Mouse (Mus musculus) common myeloid progenitor, adult 5-6 weeks (primary cell): ENCODE results near the gene Tlk1. TPM values are rescaled to one million over a fixed set of nuclear protein-coding genes. Genes with fewer than 3 reads are reported as not detected.

ENCODE experiments used
- ATAC-seq: replicated peaks from 2 replicates; pipeline ENCODE4 v1.8.0; 2016; ENCODE audit warnings: low read depth, mild to moderate bottlenecking, moderate TSS enrichment, inconsistent platforms; ENCODE audit not compliant: poor library complexity, severe bottlenecking
- total RNA-seq: library from RNA; stranded (forward); fragments of 200-1000, 187-1606 nt; gene quantifications from 2 replicates; pipeline ENCODE4 v1.2.3, GENCODE M21; 2017

The Tlk1 gene
- 88.6 and 89.8 TPM in 2 replicates for total RNA-seq

- ATAC-seq = peak; percentile 55
These were observed at the start of gene Tlk1 for GRCm38 (mm10) chr2:70825371-70826051. Gene Tlk1, minus strand, starts transcription at chr2:70825728.

- no peak for ATAC-seq
These were observed 49.6 kb upstream of the Tlk1 start for GRCm38 (mm10) chr2:70875129-70875528.

DNA sequence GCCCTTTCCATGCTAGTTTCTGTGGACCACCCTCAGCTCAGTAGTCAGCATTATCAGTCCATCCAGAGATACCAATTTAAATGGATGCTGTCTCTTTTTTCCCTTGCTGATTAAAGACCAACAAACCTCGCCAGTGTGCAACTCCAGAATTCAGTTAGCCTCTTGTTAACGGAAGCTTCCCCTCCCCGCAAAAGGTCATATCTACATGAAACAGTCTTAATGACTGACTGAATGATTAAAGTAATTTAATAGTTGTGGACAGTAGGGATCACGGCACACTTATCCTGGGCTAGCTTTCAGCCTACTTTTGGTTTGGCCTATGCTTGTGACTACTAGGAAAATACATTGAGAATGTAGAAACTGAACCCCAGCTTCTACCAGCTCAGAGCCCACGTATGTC is 47.6 kb upstream of the Tlk1 start:
- no peak for ATAC-seq

DNA sequence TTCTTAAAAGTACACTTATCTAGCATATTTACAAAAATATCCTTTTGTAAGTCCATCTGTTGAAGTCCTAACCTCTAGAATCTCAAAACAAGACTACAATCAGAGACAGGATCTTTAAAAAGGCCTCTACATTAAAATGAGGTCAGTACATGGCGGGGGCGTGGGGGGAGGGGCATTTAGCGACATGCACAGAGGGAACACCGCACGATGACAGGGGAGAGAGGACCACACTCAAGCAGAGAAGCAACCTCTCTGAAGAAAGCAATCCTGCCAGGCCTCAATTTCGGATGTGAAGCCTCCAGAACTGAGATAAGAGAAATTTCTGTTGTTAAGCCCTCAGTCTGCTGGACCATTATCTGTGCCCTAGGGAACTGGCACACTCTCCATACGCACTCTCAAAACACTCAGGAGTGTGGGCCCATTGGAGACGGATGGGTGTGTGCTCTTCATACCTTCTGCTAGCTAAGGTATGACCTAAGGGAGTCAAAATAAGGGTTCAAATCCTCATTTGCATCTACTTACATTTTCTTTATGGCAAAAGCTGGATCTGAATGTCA is 46.0 kb upstream of the Tlk1 start:
- no peak for ATAC-seq

GRCm38 (mm10) chr2:70870819-70871218 is 45.3 kb upstream of the Tlk1 start:
- peak; percentile 64; the same call in 1 of the 2 replicates for ATAC-seq

DNA sequence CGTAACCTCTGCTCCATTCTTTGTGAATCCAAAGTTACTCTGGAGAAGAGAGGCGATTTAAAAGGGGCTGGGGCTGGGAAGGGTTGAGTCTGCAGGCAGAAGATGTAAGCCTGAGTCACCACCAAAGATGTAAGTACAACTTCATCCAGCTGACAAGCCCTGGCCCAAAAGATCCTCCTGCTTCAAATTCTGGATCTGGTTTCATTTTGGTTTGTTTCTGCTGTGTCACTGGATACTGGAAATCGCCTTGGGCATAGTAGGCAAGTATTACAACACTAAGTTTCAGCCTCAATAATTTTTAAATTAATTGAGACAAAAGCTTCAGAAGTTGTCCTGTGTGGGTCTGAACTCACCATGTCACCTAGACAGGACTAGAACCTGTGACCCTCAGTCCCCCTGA is 43.6 kb upstream of the Tlk1 start:
- ATAC-seq = no peak

DNA sequence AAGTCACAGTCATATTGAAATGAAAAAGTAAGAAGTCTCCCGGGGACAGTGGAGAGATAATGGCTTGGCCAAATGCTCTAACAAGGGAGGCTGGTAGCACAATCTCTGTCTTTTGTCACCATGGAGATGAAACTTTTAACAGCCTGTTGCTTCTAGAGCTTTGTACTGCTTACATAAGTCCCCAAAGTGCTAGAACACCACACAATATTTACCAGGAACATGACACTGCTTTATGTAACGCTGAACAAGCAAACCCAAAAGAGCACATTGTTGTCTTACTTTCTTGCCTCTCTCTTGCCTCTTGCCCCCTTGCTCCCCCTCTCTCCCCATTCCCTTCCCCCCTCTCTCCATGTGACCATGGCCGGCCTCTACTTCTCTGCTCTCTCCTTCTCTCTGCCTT is 41.7 kb upstream of the Tlk1 start:
- ATAC-seq = no peak

- no peak for ATAC-seq
These were observed 37.4 kb upstream of the Tlk1 start for GRCm38 (mm10) chr2:70862881-70863280.

DNA sequence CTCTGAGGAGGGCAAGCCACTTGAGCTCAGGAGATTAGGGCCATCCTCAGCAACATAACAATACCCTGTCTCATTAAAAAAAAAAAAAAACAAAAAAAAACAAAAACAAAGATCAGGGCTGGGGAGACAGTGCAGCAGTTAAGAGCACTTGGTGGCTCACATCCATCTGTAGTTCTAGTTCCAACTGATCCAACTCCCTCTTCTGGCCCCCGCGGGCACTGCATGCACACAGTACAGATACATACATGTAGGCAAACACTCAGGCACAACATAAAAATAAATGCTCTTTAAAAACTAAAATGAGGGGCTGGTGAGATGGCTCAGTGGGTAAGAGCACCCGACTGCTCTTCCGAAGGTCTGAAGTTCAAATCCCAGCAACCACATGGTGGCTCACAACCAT is 34.2 kb upstream of the Tlk1 start:
- no peak for ATAC-seq

GRCm38 (mm10) chr2:70856971-70857370 is 31.4 kb upstream of the Tlk1 start:
- ATAC-seq = no peak

GRCm38 (mm10) chr2:70854231-70854888 is 28.8 kb upstream of the Tlk1 start:
- 0 out of 2 replicates have a peak, but pooled peaks have one; percentile 39 for ATAC-seq

GRCm38 (mm10) chr2:70853329-70853728 is 27.8 kb upstream of the Tlk1 start:
- ATAC-seq = no peak

- ATAC-seq = no peak
These were observed 27.3 kb upstream of the Tlk1 start for GRCm38 (mm10) chr2:70852796-70853221.

DNA sequence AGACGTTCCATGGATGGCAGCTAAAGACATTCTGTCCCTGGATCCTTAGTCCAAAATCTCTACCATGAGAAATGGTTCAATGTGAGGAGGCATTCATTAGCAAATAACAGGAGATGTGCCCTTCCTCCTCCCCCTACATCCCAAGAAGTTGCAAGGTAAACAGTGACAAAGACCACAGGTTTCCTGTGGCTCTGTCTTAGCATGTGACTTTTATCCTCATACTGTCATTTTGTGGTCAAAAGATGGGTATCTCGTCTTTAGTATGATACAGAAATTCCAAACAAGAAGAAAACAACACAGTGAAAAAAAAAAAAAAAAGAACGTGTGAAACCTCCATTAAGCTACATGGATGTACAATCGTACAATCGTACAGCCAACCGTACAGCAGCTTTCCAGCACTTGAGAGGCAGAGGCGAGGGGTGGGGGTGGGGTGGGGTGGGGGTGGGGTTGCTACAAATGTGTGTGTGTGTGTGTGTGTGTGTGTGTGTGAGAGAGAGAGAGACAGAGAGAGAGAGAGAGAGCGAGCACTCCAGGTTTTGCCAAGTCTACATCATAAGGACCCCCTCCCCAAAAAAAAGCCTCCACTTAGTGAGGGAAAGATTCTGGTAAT is 26.8 kb upstream of the Tlk1 start:
- ATAC-seq = no peak

DNA sequence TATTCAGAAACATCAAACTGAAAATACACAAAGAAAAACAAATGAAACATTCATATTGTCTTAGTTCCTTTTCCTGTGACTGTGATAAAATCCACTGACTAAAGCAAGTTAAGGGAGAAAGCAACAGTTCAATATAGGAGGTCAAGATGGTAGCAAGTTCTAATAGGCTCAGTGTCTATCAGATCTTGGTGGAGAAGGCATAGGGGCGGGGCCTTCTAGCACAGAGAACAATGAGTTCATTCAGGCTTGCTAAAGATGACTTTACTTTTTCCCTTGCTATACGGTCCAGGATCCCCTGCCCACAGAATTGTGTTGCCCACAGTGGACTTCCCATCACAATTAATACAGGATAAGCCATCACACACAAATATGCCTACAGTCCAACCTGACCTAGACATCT is 20.3 kb upstream of the Tlk1 start:
- ATAC-seq = no peak

GRCm38 (mm10) chr2:70844694-70845395 is 19.3 kb upstream of the Tlk1 start:
- ATAC-seq = no peak

- ATAC-seq = no peak
These were observed 16.6 kb upstream of the Tlk1 start for GRCm38 (mm10) chr2:70842049-70842618.

DNA sequence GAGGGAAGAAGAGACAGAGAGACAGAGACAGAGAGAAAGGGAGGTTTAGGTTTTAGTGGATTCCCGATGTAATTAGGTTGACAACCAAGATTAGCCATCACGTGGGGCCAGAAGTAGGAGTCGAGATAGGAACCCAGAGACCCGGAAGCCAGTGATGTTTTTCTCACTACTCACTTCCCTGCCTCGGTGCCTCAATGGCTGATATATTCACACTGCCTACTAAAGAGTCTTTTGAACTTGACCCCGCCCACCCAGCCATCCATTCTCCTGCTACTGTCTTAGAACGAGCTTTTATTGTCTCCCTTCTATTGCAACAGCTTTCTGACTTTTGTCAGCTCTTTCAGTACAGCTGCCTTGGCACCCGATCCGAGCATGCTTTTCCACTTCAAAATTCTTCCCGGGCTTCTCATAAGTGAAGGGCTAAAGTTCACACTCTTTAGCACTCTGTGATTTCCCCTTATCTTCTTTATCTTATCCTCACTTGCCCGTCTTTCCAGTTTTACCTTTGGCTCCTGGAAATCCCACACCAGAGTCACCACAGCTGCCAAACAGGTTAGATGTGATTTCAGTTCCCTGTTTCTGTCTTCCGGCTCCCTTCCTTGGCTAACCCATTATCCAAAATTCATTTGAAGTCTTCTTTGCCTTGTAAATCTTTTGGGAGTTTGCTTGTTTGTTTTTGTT is 13.1 kb upstream of the Tlk1 start:
- ATAC-seq = no peak

DNA sequence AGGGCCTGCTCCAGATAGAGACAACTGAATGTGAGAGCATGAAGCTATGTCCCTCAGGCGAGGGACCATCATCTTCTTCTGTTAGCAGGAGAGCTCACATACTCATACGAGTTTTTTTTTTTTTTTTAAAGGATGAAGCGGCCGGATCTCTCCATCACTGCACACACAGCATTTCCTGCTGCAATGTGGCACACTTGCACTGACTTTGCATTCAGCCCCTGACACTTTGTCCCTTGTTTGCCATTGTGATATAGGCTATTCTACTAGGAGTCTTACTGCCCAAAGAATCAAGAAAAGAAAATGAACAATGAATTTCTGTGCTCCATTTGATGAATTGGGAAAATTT is 10.8 kb upstream of the Tlk1 start:
- ATAC-seq = no peak
